Mouse (Mus musculus) embryo, embryonic 10 days (tissue): ENCODE measurements around the gene Ndufa11.
A peak's percentile ranks its signal among the peaks of the same experiment; 100 is the strongest.

ENCODE experiments used
- DNase-seq: peaks from one replicate; pipeline ENCODE4 v3.0.0-alpha.2; 2015; ENCODE audit warnings: low spot score

Ndufa11 gene

GRCm38 (mm10) chr17:56717363-56718058 lies at the start of gene Ndufa11, which contains the start of gene Vmac:
Ndufa11 (plus strand) TSS chr17:56717767.
Vmac (minus strand) TSS chr17:56718022.
- DNase-seq, result peak; percentile 98

DNA sequence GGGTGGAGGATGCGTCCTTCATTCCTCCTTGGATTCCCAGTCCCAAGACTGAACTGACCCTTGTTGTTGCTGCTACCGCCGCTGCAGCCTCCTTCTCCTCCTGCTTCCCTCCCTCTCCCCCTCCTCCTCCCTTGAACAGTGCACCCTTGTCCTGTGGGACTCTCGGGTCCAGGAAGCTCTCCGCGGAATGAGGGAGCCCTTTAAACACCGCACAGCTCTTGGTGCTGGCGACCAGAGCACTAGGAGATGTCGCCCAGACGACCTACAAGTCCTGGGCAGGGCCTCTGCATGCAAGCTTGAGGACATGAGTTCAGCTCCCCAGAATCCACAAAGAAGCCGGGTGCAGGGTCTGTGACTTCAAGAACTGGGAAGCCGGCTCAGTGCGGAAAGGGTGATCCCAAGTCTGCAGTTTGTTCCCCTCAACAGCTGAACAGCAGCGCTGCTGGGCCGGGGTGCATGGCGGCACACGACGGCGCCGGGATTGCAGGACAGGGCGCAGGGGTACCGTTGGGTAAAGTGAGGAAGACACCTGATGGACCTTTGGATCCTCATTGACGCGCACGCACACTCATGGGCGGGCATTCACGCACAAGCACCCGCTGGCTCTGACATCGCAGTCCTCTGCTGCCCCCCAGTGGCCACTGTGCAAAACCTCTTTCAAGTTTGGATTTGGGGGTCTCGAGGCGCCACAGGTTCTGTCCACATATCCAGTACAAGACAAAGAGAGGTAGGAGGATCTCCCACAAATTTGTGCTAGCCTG lies 49.0 kb upstream of the Ndufa11 start:
- peak; percentile 94 for DNase-seq

DNA sequence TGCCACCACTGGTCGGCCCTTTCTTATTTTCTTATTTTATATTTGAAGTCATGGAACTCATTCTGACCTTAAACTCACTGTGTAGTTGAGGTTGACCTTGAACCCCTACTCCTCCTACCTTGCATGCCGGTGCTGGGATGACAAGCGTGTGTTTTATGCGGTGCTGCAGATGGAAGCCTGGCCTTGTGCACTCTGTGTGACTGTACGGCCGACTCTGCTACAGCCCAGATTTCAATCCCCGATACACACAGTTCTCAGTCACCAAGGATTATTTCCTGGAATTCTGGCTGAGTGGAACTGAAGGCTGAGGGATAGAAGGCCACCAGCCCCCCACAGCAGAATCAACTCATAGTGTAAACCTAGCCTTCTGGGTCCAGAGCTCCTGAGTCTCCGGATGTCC lies 47.8 kb upstream of the Ndufa11 start:
- no peak for DNase-seq

GRCm38 (mm10) chr17:56672941-56673646 lies 44.5 kb upstream of the Ndufa11 start, which contains the start of gene Ranbp3:
Ranbp3 (plus strand) TSS chr17:56673294.
- peak; percentile 100 for DNase-seq

DNA sequence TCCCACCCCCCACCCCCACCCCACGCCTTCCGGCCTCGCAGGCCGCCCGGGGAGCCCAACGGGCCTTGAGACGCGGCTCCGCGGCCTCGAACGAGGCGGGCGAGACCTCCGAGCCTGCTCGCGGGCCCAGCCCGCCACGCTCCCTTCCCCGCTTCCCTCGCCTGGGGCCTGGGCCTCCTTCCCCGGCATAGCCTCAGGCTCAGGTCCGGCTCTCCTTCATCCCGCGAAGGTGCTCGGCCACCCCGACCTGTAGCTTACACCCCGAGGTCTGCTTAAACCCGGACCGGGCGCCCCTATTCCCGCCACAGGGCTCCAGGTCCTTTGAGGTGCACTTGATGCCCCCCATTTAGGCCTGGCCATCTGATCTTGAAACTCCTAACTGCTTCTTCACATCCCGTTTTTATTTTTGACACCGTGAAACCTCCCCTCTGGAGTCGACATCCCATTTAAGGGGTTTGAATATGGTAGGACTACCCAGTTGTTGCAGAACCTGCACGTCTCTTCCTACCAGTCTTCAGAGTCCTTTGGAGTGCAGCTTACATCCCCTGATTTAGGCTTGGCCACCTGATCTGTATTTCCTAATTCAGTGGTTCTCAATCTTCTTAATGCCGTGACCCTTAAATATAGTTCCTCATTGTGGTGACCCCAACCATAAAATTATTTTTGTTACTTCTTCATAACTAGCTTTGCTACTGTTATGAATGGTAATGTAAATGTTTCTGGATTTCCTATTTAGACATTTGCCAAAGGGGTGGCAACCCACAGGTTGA lies 43.7 kb upstream of the Ndufa11 start:
- DNase-seq, result no peak

DNA sequence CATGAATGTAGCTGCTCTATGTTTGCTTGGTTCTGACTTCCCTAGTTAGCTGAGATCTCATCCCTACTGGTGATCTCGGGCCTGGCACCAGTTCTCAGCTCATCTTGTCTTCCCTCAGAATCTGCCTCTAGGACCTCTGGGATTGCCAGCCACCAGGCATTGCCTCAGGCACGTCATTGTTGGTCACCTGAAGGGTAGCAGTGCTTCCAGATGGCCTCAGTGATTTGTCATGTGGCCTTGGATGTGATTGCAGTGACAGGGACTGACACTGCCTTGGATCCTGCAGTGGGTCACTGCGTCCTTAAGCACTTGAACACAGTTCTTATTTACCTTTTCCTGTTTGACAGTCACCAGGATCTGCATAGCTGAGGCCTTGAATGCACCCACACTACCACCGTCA lies 35.8 kb upstream of the Ndufa11 start:
- no peak for DNase-seq

DNA sequence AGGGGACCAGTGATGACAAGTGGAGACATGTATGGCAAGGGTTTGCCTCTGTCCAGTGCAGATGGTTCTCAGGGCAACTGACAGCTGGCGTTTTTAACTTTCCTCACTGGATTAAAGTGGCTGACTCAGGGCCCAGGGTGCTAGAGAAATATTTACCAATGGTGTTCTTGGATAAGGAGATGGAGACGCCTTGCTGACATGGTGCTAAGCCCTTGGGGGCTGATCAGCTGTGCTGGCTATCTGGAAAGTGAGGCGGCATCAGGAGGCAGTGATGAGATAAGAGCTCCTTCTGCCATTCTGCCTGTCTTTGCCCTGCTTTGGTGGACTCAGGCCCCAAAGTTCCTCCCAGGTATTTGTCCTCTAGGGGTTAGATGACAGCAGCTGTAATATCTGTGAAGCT lies 34.7 kb upstream of the Ndufa11 start:
- no peak for DNase-seq

GRCm38 (mm10) chr17:56683546-56684140 lies 33.9 kb upstream of the Ndufa11 start:
- DNase-seq, result no peak

DNA sequence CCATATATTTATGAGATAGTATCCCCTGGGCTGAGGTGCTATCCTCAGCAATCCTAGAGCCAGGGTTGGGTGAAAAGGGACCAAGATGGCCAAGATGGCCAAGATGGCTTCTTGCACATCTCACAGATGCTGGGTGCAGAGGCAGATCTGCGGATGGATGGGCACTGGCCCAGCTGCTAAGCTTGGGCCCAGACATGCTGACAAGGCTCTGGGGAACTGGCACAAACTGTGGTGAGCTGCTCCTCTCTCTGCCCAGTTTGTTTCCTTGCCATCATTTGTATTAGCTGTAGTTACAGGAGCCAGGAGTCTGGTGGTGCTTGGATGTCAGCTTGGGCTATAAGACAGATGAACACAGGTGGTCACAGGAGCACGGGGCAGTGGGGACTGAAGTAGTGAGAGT lies 32.9 kb upstream of the Ndufa11 start:
- no peak for DNase-seq

GRCm38 (mm10) chr17:56686801-56687200 lies 30.8 kb upstream of the Ndufa11 start:
- DNase-seq, result no peak

DNA sequence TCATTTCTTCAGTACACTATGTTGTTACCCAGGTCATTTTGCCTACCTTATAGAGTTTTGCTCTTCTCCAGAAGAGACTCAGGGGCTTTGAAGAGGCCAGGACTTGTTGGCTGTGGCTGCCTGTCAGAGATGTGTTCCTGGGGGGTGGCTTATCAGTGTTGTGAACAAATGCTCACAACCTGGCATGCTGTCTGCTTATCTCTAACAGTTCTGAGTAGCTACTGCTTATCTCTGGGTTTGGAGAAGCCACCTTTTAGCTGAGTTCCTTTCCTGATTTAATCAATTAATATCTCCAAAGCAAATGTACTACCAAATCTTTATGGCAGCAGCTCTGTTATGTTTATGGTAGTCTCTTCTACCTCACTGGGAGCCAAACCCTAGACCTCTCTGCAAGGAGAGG lies 29.5 kb upstream of the Ndufa11 start:
- no peak for DNase-seq

- DNase-seq, result no peak
Measured at GRCm38 (mm10) chr17:56688689-56689088, 28.9 kb upstream of the Ndufa11 start.

- no peak for DNase-seq
Measured at GRCm38 (mm10) chr17:56693395-56693794, 24.2 kb upstream of the Ndufa11 start.

DNA sequence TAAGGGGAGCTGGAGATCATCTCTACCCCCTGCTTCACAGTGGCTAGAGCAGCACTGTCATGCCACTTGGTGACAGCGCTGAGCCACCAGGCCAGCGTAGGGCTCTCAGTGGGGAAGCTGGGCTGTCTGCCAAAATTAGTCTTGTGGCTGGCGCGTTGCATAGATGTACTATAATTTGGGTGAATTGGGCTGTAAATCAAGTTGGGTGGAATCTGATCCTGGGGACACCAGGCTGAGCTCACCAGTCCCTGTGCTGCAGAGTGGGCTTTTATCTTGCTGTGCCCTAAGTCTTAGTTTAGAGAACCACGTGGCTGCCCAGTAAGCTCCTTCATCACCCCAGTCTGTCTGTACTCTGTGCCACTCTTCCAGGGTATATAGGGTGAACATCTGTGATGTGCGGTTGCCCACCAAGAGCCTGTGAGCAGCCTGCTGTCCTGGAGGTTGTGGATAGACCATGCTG lies 23.7 kb upstream of the Ndufa11 start:
- no peak for DNase-seq

DNA sequence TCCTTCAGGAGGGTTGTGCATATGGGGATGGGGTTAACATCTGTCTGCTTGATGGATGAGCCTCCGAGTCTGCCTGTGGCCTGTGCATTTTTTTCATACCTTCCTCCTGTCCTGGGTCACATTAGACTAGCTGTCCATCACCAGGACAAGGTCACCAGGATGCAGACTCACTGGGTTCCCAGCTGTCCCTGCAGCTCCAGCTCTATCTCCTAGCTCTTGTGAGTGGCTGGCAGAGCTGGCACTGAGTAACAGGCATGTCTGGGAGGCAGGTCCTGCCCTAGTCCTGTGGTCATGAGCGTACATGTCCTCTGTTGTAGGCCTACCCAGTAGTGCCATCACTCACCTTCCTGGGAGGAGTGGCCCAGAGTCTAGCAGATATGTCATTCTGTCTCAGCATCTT lies 17.1 kb upstream of the Ndufa11 start:
- DNase-seq, result no peak

DNA sequence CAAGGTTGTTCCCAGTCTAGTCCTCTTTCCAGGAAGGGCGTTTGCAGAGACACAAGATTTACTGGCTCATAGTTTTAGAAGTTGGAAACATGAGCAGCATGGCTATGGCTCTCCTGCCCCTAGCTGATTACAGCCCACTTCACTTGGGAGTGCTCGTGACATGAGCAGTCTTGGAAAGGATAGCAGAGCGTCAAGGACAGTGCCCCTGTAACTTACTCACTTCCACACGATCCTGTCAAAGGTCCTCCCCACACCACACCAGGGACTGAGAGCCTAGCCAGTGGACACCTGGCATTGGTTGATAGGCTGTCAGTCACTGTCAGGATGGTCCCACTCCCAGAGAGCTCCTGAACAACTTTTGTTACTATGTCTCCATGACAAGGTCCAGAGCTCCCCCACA lies 14.5 kb upstream of the Ndufa11 start:
- no peak for DNase-seq

DNA sequence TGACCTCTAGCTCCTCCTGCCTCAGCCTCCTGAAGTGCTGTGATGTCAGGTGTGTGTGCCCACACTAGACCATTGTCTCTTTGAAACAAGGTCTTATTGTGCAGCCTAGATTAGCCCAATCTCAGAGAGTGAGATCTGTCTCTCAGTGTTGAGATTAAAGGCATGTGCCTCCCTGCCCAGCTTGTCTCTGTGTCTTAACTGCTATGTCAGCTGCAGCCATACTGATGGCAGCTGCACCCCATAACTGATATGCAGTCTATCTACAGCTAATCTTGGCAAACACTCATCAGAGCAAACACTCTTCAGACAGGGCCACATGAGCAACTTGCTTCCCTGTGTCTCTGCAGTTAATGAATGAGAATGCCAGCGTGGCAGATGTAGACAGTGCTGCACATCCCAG lies 11.1 kb upstream of the Ndufa11 start:
- DNase-seq, result no peak

DNA sequence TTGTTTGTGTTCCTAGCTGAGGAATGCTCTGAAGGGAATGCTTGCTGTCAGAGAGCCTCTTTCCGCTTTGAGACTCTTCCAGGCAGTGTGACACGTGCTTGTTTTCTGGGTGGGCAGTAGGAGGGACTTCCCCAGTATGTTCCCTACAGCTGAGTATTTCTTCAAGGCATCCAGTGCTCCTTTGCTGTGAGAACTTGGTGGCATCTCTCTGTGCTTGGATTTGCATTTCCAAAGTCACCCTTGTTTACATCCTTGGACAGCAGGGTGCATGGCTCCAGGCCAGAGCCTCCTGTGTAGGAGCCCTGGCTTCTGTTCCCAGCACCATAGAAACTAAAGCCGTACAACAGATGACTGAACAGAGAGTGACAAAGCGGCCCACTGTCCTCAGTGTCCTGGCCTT lies 8.9 kb upstream of the Ndufa11 start:
- no peak for DNase-seq

- DNase-seq, result no peak
Measured at GRCm38 (mm10) chr17:56709708-56710107, 7.9 kb upstream of the Ndufa11 start.

DNA sequence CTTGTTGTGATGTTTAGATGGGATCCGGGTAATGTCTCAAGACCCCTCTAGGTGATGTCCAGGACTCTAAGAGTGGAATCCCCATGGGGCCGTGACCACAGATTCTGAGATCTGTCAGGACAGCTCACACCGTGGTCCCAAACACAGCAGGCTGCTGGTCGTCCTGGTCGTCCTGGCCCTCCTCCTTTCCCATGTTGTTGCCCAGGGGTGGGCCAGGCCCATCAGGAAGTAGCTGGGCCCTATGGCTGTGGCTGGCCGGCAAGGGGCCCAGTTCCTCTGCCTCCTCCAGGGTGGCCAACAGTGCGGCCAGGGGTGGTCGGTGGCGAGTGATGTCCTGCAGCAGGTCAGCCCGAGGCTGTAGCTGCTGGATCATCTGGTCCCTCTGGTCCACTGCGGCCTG lies 2.2 kb upstream of the Ndufa11 start:
- no peak for DNase-seq

- no peak for DNase-seq
Measured at GRCm38 (mm10) chr17:56715914-56716654, 1.5 kb upstream of the Ndufa11 start.
